Mouse (Mus musculus): ENCODE data around the gene Upf3a.
"Not testable (repeated sequence)": the region's sequence is repeated elsewhere in the genome, so short reads cannot be mapped to it uniquely, and the experiment has no call there.

The Upf3a gene

DNA sequence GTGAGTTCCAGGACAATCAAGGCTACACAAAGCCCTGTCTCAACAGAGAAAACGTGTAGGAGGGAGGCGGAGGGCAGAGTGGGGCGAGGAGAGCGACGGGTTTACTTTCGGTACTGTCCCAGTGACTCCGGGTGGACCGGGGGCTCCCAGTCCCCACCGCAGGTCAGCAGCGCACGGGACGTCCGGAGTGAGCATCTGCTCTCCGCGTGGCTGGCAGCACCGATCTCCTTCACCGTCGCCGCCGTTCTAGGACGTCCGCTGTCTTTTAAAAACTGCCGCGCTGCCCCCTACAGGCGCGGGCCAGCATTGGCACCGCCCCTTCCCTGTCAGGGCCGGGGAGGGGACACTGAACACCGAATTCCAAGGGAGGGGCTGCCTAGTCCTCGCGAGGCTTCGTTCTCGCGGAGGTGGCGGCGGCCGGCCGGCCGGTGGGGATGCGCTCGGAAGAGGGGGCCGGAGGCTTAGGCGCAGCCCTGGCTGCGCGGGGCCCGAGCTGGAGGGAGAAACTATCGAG is at the start of gene Upf3a:
Gene Upf3a (plus strand): TSS at position 366 of the 514 bp plus-strand sequence.
- DNase-seq (ENCODE audit: extremely low read depth, low read depth, low spot score) = no peak

DNA sequence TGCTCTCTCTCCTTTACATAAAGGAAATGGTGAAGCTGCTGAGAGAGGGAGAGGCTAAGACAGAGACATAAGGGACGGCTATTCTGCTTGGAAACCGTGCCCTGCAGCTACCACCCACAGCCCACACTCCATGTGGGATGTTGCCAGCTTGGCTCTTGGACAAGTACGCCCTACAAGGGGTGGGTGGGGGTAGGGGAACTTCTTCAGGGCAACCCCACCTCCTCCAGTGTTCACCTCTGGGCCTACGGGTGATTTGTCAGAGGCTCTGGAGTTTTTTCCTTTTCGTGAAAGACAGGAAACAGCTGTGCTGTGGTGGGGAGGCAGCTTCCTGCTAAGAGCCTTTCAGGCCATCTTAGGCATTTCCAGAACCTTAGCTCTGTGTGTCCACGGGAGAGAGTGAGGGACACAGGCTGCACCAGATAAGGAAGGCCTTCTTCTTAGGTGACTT is 45.1 kb upstream of the Upf3a start:
- DNase-seq (ENCODE audit: extremely low read depth, low read depth, low spot score) = no peak

DNA sequence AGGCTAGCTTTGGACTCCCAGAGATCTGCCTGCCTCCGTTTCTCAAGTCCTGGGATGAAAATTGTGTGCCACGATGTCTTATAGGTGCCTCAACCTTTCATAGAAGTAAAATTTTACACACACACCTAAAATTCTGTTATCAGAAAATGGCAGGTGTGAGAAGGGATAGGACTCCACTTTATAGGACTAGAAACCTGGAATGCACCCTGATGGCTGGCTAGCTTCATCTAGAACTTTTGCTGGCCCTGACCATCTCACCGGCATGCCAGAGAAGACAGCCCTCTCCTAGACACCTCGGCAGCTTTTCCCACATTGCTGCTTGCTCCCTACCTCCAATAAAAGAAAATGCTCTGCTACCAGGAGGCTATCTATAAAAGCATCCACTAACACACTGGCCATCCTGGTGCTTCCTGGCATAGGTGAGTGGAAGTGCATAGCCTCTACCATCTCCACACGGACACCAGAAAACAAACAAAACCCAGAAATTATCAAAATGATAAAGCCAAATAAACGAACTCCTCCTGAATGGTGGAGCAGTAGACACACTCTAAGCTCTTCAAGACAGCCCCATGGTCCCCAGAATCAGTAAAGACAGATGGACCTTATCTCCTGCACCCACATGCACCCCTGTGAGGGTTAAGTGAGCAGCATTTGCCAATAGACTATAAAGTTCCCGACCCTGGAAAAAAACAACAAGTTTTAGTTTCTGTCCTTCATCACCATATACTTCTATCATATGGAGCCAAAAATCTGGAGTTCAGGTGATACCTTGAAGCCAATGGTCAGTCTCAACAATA is 44.4 kb upstream of the Upf3a start:
- no peak for DNase-seq (ENCODE audit: extremely low read depth, low read depth, low spot score)

DNA sequence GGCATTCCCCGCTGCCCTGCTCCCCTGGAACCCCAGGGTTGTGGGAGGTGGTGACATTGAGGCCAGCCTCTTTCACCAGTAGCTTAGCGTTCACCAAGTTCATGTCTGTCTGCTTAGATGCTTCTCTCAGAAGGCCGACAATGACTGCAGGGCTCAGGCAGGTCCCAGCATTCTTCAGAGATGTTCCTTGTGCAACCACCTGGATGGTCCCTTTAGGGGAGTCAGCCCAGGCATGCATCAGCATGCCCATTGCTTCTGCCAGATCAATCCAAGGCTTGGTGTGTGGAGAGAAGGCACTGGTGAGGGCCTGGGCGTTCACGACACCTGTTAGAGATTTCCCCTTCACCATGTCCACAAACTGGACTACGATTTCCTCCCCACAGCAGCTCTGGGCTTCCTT is 39.2 kb upstream of the Upf3a start:
- DNase-seq (ENCODE audit: extremely low read depth, low read depth, low spot score) = peak; percentile 54

DNA sequence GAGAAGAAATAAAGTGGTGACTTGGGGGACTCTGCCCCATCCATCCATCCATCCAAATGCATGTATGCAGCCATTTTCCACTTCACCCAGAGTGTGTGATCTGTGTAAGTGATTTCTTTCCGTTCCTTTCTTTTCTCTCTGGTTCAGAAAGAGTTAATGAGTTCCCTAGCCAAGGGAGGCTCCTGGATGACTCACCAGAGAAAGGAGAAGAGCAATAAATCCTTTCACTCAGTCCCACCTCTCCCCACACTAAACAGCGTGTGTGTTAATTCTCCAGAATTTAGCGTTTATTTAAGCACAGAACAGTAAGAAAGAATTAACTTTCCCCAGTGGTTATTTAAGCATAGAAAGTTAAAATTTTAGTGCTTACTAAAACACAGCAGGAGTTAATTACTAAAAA is 37.8 kb upstream of the Upf3a start:
- DNase-seq (ENCODE audit: extremely low read depth, low read depth, low spot score) = no peak

DNA sequence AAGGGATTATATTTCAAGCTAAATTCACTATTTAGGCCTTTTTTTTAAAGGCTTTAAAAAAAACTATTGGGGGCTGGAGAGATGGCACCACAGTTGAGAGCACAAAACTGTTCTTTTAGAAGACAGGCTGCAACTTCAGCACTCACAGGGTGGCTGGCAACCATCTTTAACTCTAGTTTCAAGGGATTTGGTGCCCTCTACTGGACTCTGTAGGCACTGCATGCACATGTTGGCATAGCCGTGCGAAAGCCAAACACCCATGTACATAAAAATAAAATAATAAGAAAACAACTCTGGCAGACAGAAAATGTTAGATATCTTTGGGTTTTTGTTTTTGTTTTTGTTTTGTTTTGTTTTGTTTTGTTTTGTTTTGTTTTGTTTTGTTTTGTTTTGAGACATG is 31.7 kb upstream of the Upf3a start:
- DNase-seq (ENCODE audit: extremely low read depth, low read depth, low spot score) = no peak

DNA sequence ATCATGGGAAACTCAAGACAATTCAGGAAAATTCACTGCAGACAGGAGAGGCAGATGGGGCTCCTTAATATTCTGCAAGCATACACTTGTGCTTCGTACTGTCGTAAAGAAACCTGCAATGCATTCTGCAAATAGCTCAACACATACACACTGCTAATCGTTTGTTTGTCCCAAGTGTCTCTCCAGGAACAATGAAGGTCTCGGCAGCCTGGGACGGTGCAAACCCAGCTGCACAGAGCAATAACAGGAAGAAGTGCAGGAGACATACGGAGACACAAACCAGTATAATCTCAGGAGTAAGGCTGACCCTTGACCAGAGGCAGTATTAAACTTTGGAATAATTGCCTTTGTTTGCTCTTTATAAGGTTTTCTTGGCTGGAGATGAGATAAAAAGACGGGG is 28.9 kb upstream of the Upf3a start:
- DNase-seq (ENCODE audit: extremely low read depth, low read depth, low spot score) = no peak

DNA sequence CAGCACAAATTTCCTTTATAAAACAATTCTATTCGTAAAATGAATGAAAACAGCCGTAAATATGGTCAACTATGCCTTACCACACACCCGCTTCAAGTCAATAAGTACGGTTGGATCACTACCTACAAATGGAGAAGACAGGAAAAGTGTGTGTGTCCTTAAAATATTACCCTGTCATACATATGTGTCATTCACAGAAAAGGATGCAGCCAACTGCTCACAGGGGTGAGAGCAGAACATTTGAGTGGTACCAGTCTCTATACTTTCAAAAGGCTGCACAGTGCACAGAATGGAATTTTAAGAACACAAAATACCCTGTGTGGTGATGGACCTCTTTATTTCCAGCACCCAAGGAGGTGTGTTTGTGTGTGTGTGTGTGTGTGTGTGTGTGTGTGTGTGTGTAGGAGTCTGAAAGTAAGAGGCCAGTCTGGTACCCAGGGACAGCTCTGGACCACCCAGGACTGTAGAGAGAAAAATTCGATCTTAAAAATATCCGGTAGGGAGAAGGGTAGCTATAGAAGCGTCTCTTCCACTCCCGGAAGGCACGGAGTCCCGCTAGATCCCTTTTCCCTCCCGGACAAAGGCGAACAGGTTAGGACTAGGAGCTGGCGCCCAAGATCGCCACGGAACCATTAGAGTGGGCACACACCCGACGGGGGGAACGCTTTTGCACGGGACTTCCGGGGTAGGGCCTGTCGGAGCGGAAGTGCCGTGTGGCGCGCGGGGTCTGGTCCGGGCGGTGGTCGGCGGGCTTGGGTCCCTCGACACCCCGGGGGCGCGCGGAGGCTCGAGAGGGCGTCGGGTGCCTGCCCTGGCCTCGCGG is 28.2 kb upstream of the Upf3a start, which contains the start of gene Cdc16:
Gene Cdc16 (plus strand): TSS at position 695 of the 823 bp plus-strand sequence.
- DNase-seq (ENCODE audit: extremely low read depth, low read depth, low spot score) = no peak

DNA sequence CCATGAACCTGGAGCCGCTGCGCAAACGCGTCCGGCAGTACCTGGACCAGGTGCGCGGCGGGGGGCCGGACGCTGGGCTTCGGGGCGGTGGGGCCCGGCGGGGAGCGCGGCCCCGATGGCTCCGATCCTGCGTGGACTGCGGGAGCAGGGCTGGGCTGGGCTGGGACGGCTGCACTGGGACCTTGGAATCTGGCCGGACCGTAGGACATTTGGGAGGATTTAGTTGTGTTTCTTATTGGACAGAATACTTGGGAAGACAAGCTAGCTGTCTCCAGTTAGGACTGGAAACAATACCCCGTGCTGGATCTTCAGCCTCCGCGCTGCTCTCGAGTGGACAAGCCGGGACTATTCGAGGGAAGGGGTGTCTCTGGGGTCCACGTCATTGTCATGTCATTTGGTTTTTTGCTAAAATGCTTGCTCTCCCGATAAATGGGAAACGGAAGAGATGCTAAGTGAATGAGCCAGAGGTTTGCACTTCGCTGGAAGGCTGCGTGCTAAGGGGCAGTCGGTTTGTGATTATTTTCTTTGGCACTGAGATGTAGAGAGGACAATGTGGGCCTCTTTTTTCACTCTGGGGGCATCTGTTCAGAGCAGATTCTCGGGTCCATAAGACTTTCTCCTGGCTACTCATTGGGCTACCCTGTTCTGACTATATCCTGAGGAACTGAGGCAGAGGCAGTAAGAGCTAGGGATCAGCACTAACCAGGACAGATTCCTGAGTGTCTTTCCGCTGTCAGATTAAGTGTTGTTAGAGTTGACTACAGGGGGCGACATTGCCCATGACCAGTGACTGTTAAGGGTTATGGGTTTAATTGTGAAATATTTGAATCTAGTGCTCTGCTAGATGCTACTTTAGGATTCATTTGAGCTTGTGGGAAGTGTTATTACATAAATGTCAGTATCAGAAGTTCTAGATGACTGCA is 27.3 kb upstream of the Upf3a start:
- no peak for DNase-seq (ENCODE audit: extremely low read depth, low read depth, low spot score)

DNA sequence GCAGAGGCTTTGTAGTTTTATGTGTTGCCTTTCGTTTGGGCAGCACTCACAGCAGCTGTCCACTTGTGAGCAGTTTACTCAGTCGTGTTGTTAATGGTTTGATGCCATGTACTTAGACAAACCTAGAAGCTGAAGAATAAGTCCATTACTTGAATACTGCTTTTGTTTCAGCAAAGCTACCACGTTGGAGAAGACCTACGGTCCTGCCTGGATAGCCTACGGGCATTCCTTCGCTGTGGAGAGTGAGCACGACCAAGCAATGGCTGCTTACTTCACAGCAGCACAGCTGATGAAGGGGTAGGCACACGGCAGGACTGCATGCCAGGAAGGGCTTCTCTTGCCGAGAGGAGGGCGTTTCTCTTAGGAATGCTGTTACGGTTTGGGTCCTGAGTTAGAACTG is 16.2 kb upstream of the Upf3a start:
- DNase-seq (ENCODE audit: extremely low read depth, low read depth, low spot score) = no peak

DNA sequence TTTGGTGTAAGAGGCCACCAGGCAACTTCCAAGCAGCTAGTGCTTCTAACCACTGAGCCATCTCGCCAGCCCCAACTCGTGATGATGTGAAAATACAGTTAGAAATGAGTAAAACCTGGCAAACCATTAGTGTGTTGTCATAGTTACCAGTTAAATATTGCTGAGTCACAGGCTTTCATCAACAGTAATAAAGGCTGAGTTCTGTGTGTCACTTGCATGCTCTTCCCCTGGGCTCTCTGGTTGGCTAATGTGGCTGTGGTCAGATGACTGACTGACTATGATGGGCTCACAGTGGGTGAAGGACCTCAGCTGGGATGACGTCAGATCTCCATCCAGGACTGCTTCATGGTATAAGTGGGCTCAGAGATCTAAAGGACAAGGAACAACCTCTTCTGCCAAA is 4.9 kb upstream of the Upf3a start:
- no peak for DNase-seq (ENCODE audit: extremely low read depth, low read depth, low spot score)

DNA sequence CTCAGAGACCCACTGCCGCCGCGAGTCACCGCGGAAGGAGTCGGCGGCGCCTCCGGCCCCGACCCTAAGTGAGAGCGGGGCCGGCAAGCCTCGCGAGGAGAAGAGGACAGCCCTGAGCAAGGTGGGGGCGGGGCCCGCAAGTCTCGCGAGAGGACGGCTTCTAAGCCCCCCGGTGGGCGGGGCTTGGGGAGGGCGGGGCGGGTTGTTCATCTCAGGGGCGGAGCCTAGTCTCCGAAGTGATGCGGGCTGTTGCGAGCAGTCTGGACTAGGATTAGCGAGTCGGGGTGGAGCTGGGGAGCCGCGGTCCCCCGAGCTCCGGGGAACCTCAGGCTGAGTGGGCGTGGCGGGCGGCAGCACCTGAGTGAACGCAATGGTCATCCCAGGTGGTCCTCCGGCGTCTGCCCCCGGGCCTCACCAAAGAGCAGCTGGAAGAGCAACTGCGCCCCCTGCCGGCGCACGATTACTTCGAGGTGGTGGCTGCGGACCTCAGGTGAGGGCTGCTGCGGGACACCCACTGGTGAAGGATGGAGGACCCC is 417 bp downstream of the Upf3a start:
- no peak for DNase-seq (ENCODE audit: extremely low read depth, low read depth, low spot score)

DNA sequence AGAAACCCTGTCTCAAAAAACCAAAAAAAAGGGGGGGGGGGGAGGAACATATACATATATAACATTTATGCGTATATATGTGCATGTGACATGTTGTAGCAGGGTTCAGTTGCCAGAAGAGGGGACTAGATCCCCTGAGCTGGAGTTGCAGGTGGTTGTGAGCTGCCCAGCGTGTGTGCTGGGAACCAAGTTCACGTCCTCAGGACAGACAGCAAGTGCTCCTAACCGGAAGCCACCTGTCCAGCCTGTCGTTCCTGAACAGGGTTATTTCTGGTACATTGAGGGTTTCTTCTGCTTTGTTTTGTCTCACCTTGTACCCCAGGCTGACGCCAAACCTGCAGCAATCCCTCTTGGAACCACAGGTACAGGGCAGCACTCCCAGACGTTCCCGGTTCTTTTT is 4.2 kb downstream of the Upf3a start:
- DNase-seq (ENCODE audit: extremely low read depth, low read depth, low spot score) = no peak

DNA sequence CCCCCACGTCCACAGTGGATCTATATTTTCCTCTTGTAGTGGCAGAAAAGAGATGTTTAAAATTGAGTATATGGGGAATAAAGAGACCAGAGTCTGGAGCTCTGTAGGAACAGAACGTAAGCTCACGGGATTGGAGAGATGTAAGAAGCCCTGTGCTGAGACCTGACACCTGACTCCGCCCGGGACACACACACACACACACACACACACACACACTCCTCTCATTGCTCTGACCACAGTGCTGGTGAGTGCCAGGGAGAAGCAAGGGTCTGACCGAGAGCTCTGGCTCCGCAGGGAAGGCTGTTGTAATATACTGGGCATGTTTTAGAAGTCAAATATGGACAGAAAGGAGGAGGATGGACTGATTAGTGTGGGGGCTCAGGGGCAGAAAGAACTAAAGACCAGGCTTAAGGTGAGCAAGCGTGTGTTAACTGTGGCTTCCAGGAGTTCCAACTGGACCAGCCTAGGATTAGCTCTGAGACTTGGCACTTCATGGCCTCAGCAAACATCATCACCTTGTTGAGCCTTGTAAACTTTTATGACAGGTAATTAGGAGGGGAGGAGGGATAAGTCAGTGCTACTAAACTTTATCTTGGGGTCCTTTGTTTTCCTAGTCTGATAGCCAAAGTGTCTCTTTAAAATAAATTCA is 7.8 kb downstream of the Upf3a start:
- DNase-seq (ENCODE audit: extremely low read depth, low read depth, low spot score) = no peak

DNA sequence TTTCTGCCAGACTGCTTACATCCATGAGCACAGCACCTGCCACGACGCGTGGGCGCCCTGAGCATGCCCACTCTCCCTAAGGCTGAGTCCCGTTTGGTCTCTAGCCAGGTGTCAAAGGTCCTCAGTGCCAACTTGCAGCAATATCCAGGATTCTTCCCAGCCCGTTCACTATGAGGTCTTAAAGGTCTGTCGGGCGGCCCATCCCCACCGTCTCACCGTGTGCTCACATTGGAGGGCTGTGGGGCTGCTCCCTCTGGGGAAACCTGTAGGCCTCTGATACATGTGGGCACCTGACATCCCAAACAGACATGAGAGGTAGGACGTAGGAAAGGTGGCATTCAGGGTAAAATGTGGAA is 8.3 kb downstream of the Upf3a start:
- DNase-seq (ENCODE audit: extremely low read depth, low read depth, low spot score) = no peak

DNA sequence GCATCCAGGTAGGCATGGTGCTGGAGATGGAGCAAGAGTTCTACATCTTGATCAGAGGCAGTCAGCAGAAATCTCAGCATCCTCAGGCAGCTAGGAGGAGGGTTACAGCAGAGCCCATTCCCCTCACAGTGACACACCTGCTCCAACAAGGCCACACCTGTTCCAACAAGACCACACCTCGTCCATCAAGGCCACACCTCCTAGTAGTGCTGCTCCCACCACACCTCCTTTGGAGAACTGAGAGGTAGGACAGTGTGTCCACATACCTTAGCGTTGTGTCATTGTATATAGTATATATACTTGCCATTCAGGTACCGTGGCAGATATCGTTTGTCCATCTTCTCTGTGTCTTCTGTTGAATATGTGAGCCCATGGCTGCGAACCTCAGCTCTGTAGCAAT is 12.3 kb downstream of the Upf3a start:
- DNase-seq (ENCODE audit: extremely low read depth, low read depth, low spot score) = no peak

DNA sequence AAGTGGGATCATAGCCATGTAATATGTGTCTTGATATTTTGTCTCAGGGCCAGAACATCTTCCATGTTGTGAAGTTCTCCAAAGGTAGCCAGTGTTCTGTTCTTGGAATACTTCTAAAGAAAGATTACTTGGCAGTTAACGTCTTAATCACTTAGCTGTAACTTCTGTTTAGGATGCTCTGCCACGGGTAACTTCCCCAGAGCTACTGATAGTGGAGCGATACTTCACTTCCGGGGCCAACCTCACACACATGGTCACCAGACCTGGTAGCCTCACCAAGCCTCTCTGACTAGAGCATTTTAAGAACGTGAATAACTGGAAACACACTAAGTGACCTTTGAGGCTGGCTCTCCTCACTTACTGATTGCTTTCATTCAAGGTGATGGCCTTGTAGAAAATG is 14.2 kb downstream of the Upf3a start:
- no peak for DNase-seq (ENCODE audit: extremely low read depth, low read depth, low spot score)

DNA sequence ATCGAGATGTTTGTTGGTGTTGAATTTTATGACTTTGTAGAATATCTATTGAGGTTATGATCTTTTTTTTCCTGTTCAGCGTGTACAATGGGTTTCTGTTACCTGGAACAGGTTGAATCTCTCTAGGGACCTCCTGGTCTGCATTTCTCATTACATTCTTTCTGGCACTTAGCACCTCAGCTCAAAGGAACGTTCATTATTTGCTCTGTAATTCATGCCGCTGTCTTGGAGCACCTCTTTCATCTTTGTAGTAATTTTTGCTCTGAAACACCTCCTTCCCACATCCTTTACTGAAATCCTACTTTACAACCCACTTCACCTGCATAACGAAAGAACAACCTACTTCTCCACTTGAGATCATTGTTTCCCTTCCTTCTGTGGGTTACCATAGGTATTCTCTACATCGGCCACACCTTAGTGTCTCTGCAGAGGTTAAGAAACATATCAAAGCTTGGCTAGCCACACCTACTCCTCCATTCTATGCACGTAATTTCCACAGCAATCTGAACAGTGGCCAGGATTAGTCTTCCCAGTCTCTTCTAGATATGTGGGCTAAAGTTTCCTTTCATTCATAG is 43.3 kb downstream of the Upf3a start:
- no peak for DNase-seq (ENCODE audit: extremely low read depth, low read depth, low spot score)

DNA sequence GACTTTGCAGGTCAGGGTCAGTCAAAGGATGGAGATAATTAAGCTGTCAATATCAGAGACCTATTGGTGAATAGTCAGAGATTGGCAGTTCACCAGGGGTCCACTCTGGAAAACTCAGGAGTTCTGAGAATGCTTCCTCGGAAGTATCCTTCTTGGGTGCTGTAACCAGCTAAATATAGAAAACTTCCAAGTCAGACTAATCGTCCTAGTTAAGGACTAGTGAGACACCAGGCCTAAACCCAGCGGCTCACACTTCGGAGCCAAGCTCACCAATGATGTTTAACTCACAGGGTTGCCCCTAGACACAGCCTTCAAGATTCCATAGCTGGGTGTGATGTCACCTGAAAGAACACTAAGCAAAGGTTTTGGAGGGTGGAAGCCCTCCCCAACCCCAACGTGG is 52.9 kb downstream of the Upf3a start, which contains the start of gene AF366264:
Gene AF366264 (minus strand): TSS at position 101 of the 400 bp plus-strand sequence.
- DNase-seq (ENCODE audit: extremely low read depth, low read depth, low spot score) = not testable (repeated sequence)

DNA sequence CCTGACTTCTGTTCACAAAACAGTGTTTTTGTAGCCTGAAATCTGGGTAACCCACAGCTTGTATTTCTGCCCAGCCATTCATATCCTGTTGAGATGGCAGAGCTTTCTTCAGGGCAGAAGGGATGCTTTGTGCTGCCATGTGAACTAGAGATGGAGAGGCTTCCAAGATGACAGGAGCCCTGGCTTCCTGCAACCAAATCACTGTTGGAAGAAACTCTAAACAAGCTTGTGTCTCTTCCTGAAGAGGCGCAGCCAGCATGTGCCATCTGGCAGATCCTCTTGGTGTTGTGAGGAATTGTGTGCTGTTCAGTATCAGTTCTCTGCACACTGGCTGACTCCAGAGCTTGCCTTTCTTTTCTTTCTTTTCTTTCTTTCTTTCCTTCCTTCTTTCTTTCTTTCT is 57.9 kb downstream of the Upf3a start:
- DNase-seq (ENCODE audit: extremely low read depth, low read depth, low spot score) = not testable (repeated sequence)

Data from fat pad, adult 2 months (tissue).